Mouse (Mus musculus) lung, postnatal 36 days (tissue): Measurements from ENCODE around the gene Laptm4a.

Experiments used
- DNase-seq: peaks from one replicate; pipeline ENCODE4 v3.0.0; 2022; ENCODE audit warnings: mixed read lengths

Laptm4a gene

GRCm38 (mm10) chr12:8921394-8922368 lies at the start of gene Laptm4a:
TSS of gene Laptm4a (plus strand) at chr12:8921664.
- DNase-seq = peak; percentile 98

GRCm38 (mm10) chr12:8875583-8875982 lies 45.9 kb upstream of the Laptm4a start:
- no peak for DNase-seq

GRCm38 (mm10) chr12:8876865-8877264 lies 44.6 kb upstream of the Laptm4a start:
- peak; percentile 88 for DNase-seq

GRCm38 (mm10) chr12:8877413-8877812 lies 44.1 kb upstream of the Laptm4a start:
- no peak for DNase-seq

- DNase-seq = no peak
These were observed 42.7 kb upstream of the Laptm4a start for GRCm38 (mm10) chr12:8878752-8879151.

- DNase-seq = no peak
These were observed 42.1 kb upstream of the Laptm4a start for GRCm38 (mm10) chr12:8879389-8879788.

- DNase-seq = peak; percentile 88
These were observed 39.7 kb upstream of the Laptm4a start for GRCm38 (mm10) chr12:8881736-8882135.

GRCm38 (mm10) chr12:8882376-8882775 lies 39.1 kb upstream of the Laptm4a start:
- DNase-seq = no peak

GRCm38 (mm10) chr12:8884426-8885145 lies 36.9 kb upstream of the Laptm4a start:
- DNase-seq = no peak

GRCm38 (mm10) chr12:8885146-8885543 lies 36.3 kb upstream of the Laptm4a start:
- DNase-seq = peak; percentile 54

- DNase-seq = no peak
These were observed 35.5 kb upstream of the Laptm4a start for GRCm38 (mm10) chr12:8885950-8886349.

- DNase-seq = no peak
These were observed 33.0 kb upstream of the Laptm4a start for GRCm38 (mm10) chr12:8888445-8888844.

GRCm38 (mm10) chr12:8889117-8889665 lies 32.3 kb upstream of the Laptm4a start:
- peak; percentile 84 for DNase-seq

GRCm38 (mm10) chr12:8892876-8893532 lies 28.5 kb upstream of the Laptm4a start:
- DNase-seq = no peak

GRCm38 (mm10) chr12:8897140-8897539 lies 24.3 kb upstream of the Laptm4a start:
- DNase-seq = no peak

GRCm38 (mm10) chr12:8898879-8899785 lies 22.3 kb upstream of the Laptm4a start:
- no peak for DNase-seq

- DNase-seq = no peak
These were observed 21.3 kb upstream of the Laptm4a start for GRCm38 (mm10) chr12:8900107-8900698.

GRCm38 (mm10) chr12:8900919-8901663 lies 20.4 kb upstream of the Laptm4a start:
- no peak for DNase-seq

- DNase-seq = no peak
These were observed 19.5 kb upstream of the Laptm4a start for GRCm38 (mm10) chr12:8901934-8902333.

- no peak for DNase-seq
These were observed 19.0 kb upstream of the Laptm4a start for GRCm38 (mm10) chr12:8902479-8902878.
